Mouse (Mus musculus): ENCODE results near the gene Spred2. TPM values are rescaled to one million over a fixed set of nuclear protein-coding genes. Genes with fewer than 3 reads are reported as not detected.

Gene Spred2
- polyA plus RNA-seq, 1 experiment from 2014 or later, result 3.5 TPM

GRCm38 (mm10) chr11:19959006-19959405 lies 34.8 kb downstream of the Spred2 start:
- Histone ChIP-seq H3K4me1 (replicated peaks; ENCODE audit: control insufficient read depth, insufficient read depth) (no peaks in the 10 kb centered on the region), H3K4me3 (ENCODE audit: low read depth, low read length) (no peak overlapping the region), H3K9ac (ENCODE audit: low read length) (no peak overlapping the region), H3K9me3 (ENCODE audit: control insufficient read depth, low read length) (no peaks in the 10 kb centered on the region), H3K4me2 (replicated peaks; ENCODE audit: low read depth) (no peak overlapping the region), H3K27ac (replicated peaks) (peak overlapping the region; percentile 49; the same call in 1 of the 2 replicates), H3K36me3 (ENCODE audit: control insufficient read depth, insufficient read depth, low read length) (no peaks in the 10 kb centered on the region), H3K27me3 (ENCODE audit: control insufficient read depth, insufficient read depth, low read length) (no peaks in the 10 kb centered on the region)
- DNase-seq (ENCODE audit: low spot score) (no peak), ATAC-seq (ENCODE audit: low FRiP score, low TSS enrichment) (no peak)
- WGBS, result 80% methylated on average over 3 of the region's 3 CpGs
- no peak for TF ChIP-seq CTCF (IDR thresholded peaks at IDR 0.05; ENCODE audit: low read depth)
- no peak for TF ChIP-seq EP300 (optimal IDR thresholded peaks at IDR 0.05)

GRCm38 (mm10) chr11:19959897-19960296 lies 35.7 kb downstream of the Spred2 start:
- DNase-seq (ENCODE audit: low spot score), result no peak
- Histone ChIP-seq H3K27ac (replicated peaks) (peak overlapping the region; percentile 75; the same call in 1 of the 2 replicates), H3K9ac (ENCODE audit: low read length) (no peak overlapping the region), H3K4me3 (ENCODE audit: low read depth, low read length) (no peak overlapping the region), H3K36me3 (ENCODE audit: control insufficient read depth, insufficient read depth, low read length) (no peaks in the 10 kb centered on the region), H3K4me2 (replicated peaks; ENCODE audit: low read depth) (no peak overlapping the region), H3K27me3 (ENCODE audit: control insufficient read depth, insufficient read depth, low read length) (no peaks in the 10 kb centered on the region), H3K4me1 (replicated peaks; ENCODE audit: control insufficient read depth, insufficient read depth) (0 out of 2 replicates have a peak, but pooled peaks cover under 1% of the 10 kb centered on the region), H3K9me3 (ENCODE audit: control insufficient read depth, low read length) (no peaks in the 10 kb centered on the region)
- no peak for ATAC-seq (ENCODE audit: low FRiP score, low TSS enrichment)
- 59% methylated on average over 5 of the region's 5 CpGs for WGBS
- TF ChIP-seq CTCF (IDR thresholded peaks at IDR 0.05; ENCODE audit: low read depth), result no peak
- peak; percentile 70 for TF ChIP-seq EP300 (optimal IDR thresholded peaks at IDR 0.05)

GRCm38 (mm10) chr11:19960541-19960940 lies 36.4 kb downstream of the Spred2 start:
- no peak overlapping the region for H3K4me2 ChIP-seq (replicated peaks; ENCODE audit: low read depth)
- DNase-seq (ENCODE audit: low spot score) (no peak), ATAC-seq (ENCODE audit: low FRiP score, low TSS enrichment) (no peak)
- no peaks in the 10 kb centered on the region for H3K36me3 ChIP-seq (ENCODE audit: control insufficient read depth, insufficient read depth, low read length)
- no peak overlapping the region for H3K4me3 ChIP-seq (ENCODE audit: low read depth, low read length)
- no peak overlapping the region for H3K9ac ChIP-seq (ENCODE audit: low read length)
- TF ChIP-seq CTCF (IDR thresholded peaks at IDR 0.05; ENCODE audit: low read depth) (no peak), EP300 (optimal IDR thresholded peaks at IDR 0.05) (no peak)
- H3K9me3 ChIP-seq (ENCODE audit: control insufficient read depth, low read length), result no peaks in the 10 kb centered on the region
- H3K27me3 ChIP-seq (ENCODE audit: control insufficient read depth, insufficient read depth, low read length), result no peaks in the 10 kb centered on the region
- 73% methylated on average over 3 of the region's 3 CpGs for WGBS
- H3K4me1 ChIP-seq (replicated peaks; ENCODE audit: control insufficient read depth, insufficient read depth), result peaks cover 5% of the 10 kb centered on the region; the same call in 1 of the 2 replicates
- H3K27ac ChIP-seq (replicated peaks), result peak overlapping the region; percentile 75

- no peaks in the 10 kb centered on the region for H3K36me3 ChIP-seq (ENCODE audit: control insufficient read depth, insufficient read depth, low read length)
- no peaks in the 10 kb centered on the region for H3K9me3 ChIP-seq (ENCODE audit: control insufficient read depth, low read length)
- H3K4me2 ChIP-seq (replicated peaks; ENCODE audit: low read depth), result no peak overlapping the region
- no peak overlapping the region for H3K9ac ChIP-seq (ENCODE audit: low read length)
- no peak overlapping the region for H3K4me3 ChIP-seq (ENCODE audit: low read depth, low read length)
- 69% methylated on average over 6 of the region's 6 CpGs for WGBS
- ATAC-seq (ENCODE audit: low FRiP score, low TSS enrichment) (no peak), DNase-seq (ENCODE audit: low spot score) (no peak)
- TF ChIP-seq EP300 (optimal IDR thresholded peaks at IDR 0.05) (no peak), CTCF (IDR thresholded peaks at IDR 0.05; ENCODE audit: low read depth) (no peak)
- H3K27me3 ChIP-seq (ENCODE audit: control insufficient read depth, insufficient read depth, low read length), result no peaks in the 10 kb centered on the region
- peak overlapping the region; percentile 75 for H3K27ac ChIP-seq (replicated peaks)
- H3K4me1 ChIP-seq (replicated peaks; ENCODE audit: control insufficient read depth, insufficient read depth), result peaks cover 5% of the 10 kb centered on the region
Measured at GRCm38 (mm10) chr11:19961088-19961487, 36.9 kb downstream of the Spred2 start.

- ATAC-seq (ENCODE audit: low FRiP score, low TSS enrichment), result no peak
- no peak overlapping the region for H3K9ac ChIP-seq (ENCODE audit: low read length)
- TF ChIP-seq CTCF (IDR thresholded peaks at IDR 0.05; ENCODE audit: low read depth) (no peak), EP300 (optimal IDR thresholded peaks at IDR 0.05) (no peak)
- H3K4me1 ChIP-seq (replicated peaks; ENCODE audit: control insufficient read depth, insufficient read depth), result peaks cover 5% of the 10 kb centered on the region
- no peak overlapping the region for H3K4me3 ChIP-seq (ENCODE audit: low read depth, low read length)
- no peaks in the 10 kb centered on the region for H3K27me3 ChIP-seq (ENCODE audit: control insufficient read depth, insufficient read depth, low read length)
- H3K36me3 ChIP-seq (ENCODE audit: control insufficient read depth, insufficient read depth, low read length), result no peaks in the 10 kb centered on the region
- no peaks in the 10 kb centered on the region for H3K9me3 ChIP-seq (ENCODE audit: control insufficient read depth, low read length)
- H3K27ac ChIP-seq (replicated peaks), result no peak overlapping the region
- WGBS, result 52% methylated on average over 12 of the region's 12 CpGs
- no peak for DNase-seq (ENCODE audit: low spot score)
- no peak overlapping the region for H3K4me2 ChIP-seq (replicated peaks; ENCODE audit: low read depth)
Measured at GRCm38 (mm10) chr11:19961766-19962365, 37.7 kb downstream of the Spred2 start.

- no peak for TF ChIP-seq EP300 (optimal IDR thresholded peaks at IDR 0.05)
- no peak for TF ChIP-seq CTCF (IDR thresholded peaks at IDR 0.05; ENCODE audit: low read depth)
Measured at GRCm38 (mm10) chr11:19962796-19963195, 38.6 kb downstream of the Spred2 start.

More at GRCm38 (mm10) chr11:19962796-19963195, 38.6 kb downstream of the Spred2 start:
- ATAC-seq (ENCODE audit: low FRiP score, low TSS enrichment) (no peak), DNase-seq (ENCODE audit: low spot score) (no peak)
- no peaks in the 10 kb centered on the region for H3K9me3 ChIP-seq (ENCODE audit: control insufficient read depth, low read length)
- no peak overlapping the region for H3K9ac ChIP-seq (ENCODE audit: low read length)
- H3K36me3 ChIP-seq (ENCODE audit: control insufficient read depth, insufficient read depth, low read length), result no peaks in the 10 kb centered on the region
- peak overlapping the region; percentile 78; the same call in 1 of the 2 replicates for H3K27ac ChIP-seq (replicated peaks)
- no peak overlapping the region for H3K4me3 ChIP-seq (ENCODE audit: low read depth, low read length)
- 24% methylated on average over 5 of the region's 5 CpGs for WGBS
- no peaks in the 10 kb centered on the region for H3K27me3 ChIP-seq (ENCODE audit: control insufficient read depth, insufficient read depth, low read length)
- no peak overlapping the region for H3K4me2 ChIP-seq (replicated peaks; ENCODE audit: low read depth)
- H3K4me1 ChIP-seq (replicated peaks; ENCODE audit: control insufficient read depth, insufficient read depth), result peaks cover 5% of the 10 kb centered on the region

Data from stomach, postnatal 0 days (tissue).